Mouse (Mus musculus) heart, adult 2 months (tissue): ENCODE measurements around the gene Fam187b.

Source experiments
- CTCF ChIP-seq: fragments of 200-600 bp; IDR thresholded peaks from 2 replicates; pipeline ENCODE4 v1.8.1; 2022; ENCODE audit warnings: antibody characterized with exemption, mild to moderate bottlenecking, moderate library complexity
- EP300 ChIP-seq: fragments of 200-500 bp; IDR thresholded peaks from 2 replicates; pipeline ENCODE4 v1.6.1; 2011; ENCODE audit warnings: low read depth, low read length, control low read depth; ENCODE audit not compliant: insufficient read depth
- POLR2A ChIP-seq: fragments of 200-500 bp; IDR thresholded peaks from 2 replicates; pipeline ENCODE4 v1.6.1; 2011; ENCODE audit warnings: mild to moderate bottlenecking, low read depth, low read length, control low read depth; ENCODE audit not compliant: insufficient read depth

DNA sequence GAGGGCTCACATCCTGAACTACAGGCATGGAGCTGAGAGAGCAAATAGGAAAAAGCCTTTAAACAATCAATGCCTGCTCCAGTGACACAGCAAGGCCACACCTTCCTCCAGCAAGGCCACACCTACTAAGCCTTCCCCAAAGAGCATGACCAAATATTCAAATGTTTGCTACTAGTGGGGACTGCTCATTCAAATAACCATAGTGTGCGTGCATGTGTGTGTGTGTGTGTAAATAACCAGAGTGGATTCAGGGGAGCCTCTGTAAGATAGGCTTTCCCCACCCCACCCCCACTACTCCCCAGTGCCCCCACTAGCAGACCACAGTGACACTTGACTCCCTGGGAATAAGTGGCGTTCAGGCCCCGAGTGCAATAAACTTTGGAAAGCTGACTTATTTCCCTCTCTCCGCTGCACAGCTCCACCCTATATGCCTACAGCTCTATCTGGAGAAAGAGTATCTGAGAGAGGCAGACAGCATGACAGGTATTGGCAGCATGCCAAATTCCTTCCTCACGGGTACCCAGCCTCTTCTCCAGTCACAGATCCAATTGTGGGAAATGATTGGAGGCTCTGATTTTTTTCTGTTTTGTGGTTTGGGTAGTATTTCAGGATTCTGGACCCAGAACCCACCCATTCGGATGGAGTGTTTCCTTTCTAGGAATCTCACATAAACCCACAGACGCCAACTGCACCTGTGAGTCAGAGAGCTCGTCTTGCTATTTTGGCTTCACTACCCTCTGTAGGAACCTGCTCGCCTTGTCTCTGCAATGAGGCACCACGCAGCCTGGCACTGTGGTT lies 43.7 kb downstream of the Fam187b start:
- TF ChIP-seq POLR2A = no peak
- TF ChIP-seq EP300 = no peak
- TF ChIP-seq CTCF = no peak
